Mouse (Mus musculus) effector memory CD4-positive, alpha-beta T cell, adult 7 months (primary cell): Measurements from ENCODE around the gene Fev. TPM values are rescaled to one million over a fixed set of nuclear protein-coding genes. Genes with fewer than 3 reads are reported as not detected.

Source experiments
- polyA plus RNA-seq: library from polyadenylated mRNA; unstranded; fragments of 100-300 nt; shearing (Covaris generic); gene quantifications from one replicate; pipeline ENCODE4 v1.2.1, GENCODE M21; 2017

Fev gene
- polyA plus RNA-seq: not detected

DNA sequence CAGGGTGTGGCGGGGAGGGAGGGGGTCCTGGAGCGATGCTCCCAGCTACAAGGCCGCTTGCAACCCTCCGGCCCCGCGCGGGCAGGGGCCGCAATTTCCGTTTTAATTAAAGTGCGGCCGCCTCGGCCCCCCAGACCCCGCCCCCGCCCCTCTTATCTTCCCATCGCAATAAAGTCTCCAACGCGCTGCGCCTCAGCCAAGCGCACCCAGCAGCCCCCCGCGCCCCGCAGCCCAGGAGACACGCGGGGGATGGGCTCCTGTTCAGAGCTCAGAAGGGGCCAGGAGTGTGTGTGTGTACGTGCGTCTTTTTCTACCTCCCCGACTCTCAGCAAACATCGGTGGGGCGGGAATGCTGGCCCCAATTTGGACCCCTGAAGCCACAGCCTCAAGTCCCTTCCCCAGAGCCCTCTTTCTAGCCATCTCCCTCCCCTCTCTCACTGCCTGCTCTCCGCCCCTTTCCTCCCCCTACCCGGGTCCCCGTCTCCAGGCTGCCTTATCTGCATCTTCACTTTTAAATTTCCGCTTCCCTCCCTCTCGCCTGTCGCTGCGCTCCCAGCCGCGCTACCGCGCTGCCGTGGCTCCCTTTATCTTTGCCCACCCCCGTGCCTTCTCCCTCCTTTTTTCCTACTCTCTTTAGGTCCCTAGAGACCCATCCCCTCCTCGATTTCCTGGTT is at the start of gene Fev:
Fev (minus strand) TSS at position 51 of the 674 bp plus-strand sequence.

DNA sequence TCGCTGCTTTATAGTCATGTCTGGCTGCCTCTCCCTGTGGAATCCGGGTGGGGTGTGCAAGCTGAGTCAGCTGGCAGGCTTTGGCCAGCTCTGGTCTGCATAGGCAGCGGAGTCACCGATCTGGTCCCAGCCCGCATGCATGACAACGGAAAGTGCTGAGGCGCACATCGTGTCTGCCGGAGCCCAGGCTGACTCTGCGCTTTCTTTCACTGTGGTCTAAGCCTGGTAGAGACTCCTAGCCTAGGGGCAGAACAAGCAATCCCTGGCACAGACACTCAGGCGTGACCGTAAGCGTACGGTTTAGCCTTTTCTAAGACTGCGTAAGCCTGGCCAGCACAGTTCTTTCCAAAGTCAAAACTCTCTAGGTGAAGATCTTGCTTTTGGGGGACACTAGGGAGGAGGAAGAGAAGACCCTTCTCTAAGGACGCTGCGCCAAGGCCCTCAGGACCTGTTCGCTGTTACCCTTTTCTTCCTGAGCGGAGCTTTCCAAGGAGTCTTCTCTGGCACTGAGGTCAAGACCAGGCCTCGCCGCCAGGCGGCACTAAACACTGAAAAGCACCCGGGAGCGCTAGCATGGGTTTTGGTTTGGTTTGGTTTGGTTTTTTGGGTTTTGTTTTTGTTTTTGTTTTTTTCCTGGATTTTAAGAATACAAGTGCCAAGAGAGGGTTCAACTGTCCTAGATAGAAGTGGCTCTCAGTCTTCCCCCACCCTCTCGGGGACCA is 8.1 kb upstream of the Fev start, which contains the start of gene Cryba2:
Cryba2 (minus strand) TSS at position 10 of the 722 bp plus-strand sequence.

DNA sequence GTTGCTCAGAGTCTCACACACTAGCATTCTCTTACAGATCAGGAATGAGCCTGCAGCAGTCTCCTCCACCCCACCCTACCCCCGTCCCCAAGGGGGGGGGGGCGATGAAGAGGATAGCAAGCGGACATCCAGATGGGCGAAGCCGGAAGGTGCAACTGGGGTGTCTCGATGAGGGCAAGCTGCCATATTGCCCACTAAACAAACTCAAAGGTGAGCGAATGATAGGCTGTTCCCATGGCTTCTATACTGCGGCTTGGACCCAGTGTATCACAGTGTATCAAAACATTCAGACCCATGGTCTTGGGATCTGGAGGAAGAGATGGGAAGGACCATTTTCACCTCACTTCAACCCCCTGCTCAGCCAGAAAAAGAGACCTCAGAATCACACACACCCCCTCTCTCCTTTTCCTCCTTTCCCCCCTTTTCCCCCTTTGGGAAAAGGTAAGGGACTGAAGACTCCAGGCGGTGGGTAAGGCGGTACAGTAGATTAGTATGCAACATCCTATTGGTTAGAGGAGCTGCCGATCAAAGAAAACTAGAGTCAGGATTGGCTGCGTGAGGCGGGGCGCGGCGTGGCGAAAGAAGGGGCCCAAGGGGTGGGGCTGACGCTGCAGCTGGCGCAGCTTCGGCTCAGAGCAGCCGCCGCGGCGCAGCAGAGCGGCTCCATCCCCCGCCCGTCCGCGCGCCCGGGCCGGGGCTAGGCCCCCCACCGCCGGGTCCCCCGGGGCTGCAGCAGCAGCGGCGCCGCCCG is 30.7 kb downstream of the Fev start, which contains the start of gene Cdk5r2:
Cdk5r2 (plus strand) TSS at position 629 of the 751 bp plus-strand sequence.

Other genes starting within 250 kb of the Fev start
- 45.6 TPM for gene Ttll4, start 223.7 kb downstream of the Fev start, polyA plus RNA-seq
- gene Cyp27a1, start 171.8 kb downstream of the Fev start, polyA plus RNA-seq: not detected
- gene Prkag3, start 136.2 kb downstream of the Fev start, polyA plus RNA-seq: not detected
- gene Wnt6, start 113.5 kb downstream of the Fev start, polyA plus RNA-seq: not detected
- 0.40 TPM for gene Wnt10a, start 93.9 kb downstream of the Fev start, polyA plus RNA-seq
- gene Cdk5r2, start 30.5 kb downstream of the Fev start, polyA plus RNA-seq: not detected
- not detected for gene Cryba2, start 7.7 kb upstream of the Fev start, polyA plus RNA-seq
- gene Cfap65, start 50.2 kb upstream of the Fev start, polyA plus RNA-seq: not detected
- 0.15 TPM for gene Ihh, start 66.3 kb upstream of the Fev start, polyA plus RNA-seq
- 6.5 TPM for gene Nhej1, start 239.8 kb upstream of the Fev start, polyA plus RNA-seq
- 0.30 TPM for gene Slc23a3, start 248.5 kb upstream of the Fev start, polyA plus RNA-seq